Mouse (Mus musculus): ENCODE measurements around the gene Stx8. TPM values are rescaled to one million over a fixed set of nuclear protein-coding genes. Genes with fewer than 3 reads are reported as not detected.

Stx8 gene
- polyA plus RNA-seq, 1 experiment: 13.0 TPM

DNA sequence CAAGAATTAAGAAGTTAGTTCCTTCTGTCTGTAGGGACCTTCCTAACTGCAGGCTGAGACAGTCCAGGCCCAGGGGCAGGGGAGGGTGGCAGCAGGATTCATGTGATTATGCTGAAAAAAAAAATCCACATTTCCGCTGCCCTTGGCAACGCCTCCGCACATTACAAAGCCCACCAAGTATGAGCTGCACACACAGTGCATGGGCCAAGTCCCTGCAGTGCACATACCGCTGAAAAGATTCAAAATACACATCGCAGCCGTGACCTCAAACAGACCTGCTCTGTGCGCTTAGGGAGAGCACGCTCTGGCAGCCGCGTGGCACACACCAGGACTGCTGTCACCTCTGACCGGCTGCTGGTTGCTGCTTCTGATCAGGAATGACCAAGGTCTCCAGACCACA, 250.0 kb downstream of the Stx8 start:
- H3K27ac ChIP-seq (ENCODE audit: control insufficient read depth, insufficient read depth, low read depth, low read length, poor library complexity): no peak overlapping the region
- H3K4me1 ChIP-seq (ENCODE audit: control insufficient read depth, insufficient read depth, low read length): no peaks in the 10 kb centered on the region
- no peak overlapping the region for H3K4me3 ChIP-seq (replicated peaks; ENCODE audit: control insufficient read depth, low read depth, low read length)
- TF ChIP-seq POLR2A (IDR thresholded peaks at IDR 0.05; ENCODE audit: borderline replicate concordance, control insufficient read depth, low read depth, low read length) (no peak), CTCF (IDR thresholded peaks at IDR 0.05; ENCODE audit: control insufficient read depth, insufficient read depth, low read length) (no peak)
- whole genome bisulfite sequencing: 83% methylated on average over 11 of the region's 11 CpGs

DNA sequence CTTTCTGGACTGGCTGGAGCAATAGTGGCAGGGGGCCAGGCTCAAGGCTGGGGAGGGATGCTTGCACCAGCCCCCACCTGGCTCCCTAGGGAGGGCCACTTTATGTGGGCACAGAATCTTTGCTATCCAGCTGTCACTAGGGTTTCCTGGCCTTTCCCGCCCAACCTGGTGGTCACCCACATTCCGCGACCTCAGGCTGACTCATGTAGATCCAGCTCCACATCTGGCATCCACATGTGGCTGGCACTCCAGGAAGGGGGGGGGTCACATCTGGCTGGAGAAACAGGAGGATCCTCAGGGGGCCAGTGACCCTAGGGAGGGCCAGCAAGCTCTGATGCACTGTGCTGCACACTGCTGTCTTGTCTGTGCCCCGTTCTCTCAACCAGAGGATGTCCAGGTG, 254.7 kb downstream of the Stx8 start:
- H3K4me1 ChIP-seq (ENCODE audit: control insufficient read depth, insufficient read depth, low read length): no peaks in the 10 kb centered on the region
- no peak overlapping the region for H3K4me3 ChIP-seq (replicated peaks; ENCODE audit: control insufficient read depth, low read depth, low read length)
- no peak overlapping the region for H3K27ac ChIP-seq (ENCODE audit: control insufficient read depth, insufficient read depth, low read depth, low read length, poor library complexity)
- TF ChIP-seq CTCF (IDR thresholded peaks at IDR 0.05; ENCODE audit: control insufficient read depth, insufficient read depth, low read length) (no peak), POLR2A (IDR thresholded peaks at IDR 0.05; ENCODE audit: borderline replicate concordance, control insufficient read depth, low read depth, low read length) (no peak)
- 74% methylated on average over 4 of the region's 4 CpGs for WGBS

- TF ChIP-seq CTCF (IDR thresholded peaks at IDR 0.05; ENCODE audit: control insufficient read depth, insufficient read depth, low read length): no peak
- TF ChIP-seq POLR2A (IDR thresholded peaks at IDR 0.05; ENCODE audit: borderline replicate concordance, control insufficient read depth, low read depth, low read length): no peak
- H3K4me1 ChIP-seq (ENCODE audit: control insufficient read depth, insufficient read depth, low read length): no peaks in the 10 kb centered on the region
- no peak overlapping the region for H3K4me3 ChIP-seq (replicated peaks; ENCODE audit: control insufficient read depth, low read depth, low read length)
- H3K27ac ChIP-seq (ENCODE audit: control insufficient read depth, insufficient read depth, low read depth, low read length, poor library complexity): no peak overlapping the region
- 73% methylated on average over 7 of the region's 7 CpGs for WGBS
Observed at GRCm38 (mm10) chr11:68222209-68222608, 256.2 kb downstream of the Stx8 start.

GRCm38 (mm10) chr11:68223143-68223542, 257.1 kb downstream of the Stx8 start:
- TF ChIP-seq POLR2A (IDR thresholded peaks at IDR 0.05; ENCODE audit: borderline replicate concordance, control insufficient read depth, low read depth, low read length) (no peak), CTCF (IDR thresholded peaks at IDR 0.05; ENCODE audit: control insufficient read depth, insufficient read depth, low read length) (no peak)
- no peaks in the 10 kb centered on the region for H3K4me1 ChIP-seq (ENCODE audit: control insufficient read depth, insufficient read depth, low read length)
- 80% methylated on average over 13 of the region's 13 CpGs for WGBS
- H3K27ac ChIP-seq (ENCODE audit: control insufficient read depth, insufficient read depth, low read depth, low read length, poor library complexity): no peak overlapping the region
- no peak overlapping the region for H3K4me3 ChIP-seq (replicated peaks; ENCODE audit: control insufficient read depth, low read depth, low read length)

DNA sequence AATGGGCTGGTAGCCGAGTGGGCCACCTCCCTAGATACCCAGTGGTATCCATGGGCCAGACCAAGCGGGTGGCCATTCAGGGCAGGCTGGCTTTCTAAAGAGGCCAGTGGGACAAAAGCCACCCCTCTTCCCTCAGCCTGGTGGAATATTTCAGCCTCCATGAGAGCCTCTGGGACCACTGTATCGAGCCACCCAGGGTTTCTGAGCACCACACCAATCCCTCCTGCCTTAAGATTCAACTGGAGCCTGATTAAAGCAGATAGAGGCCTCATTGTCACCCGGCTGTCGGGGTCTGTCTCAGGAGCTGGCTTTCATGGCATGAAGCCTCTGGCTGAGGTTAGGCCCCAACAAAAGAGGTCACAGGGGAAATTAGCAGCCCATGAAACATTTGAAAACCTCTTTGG, 260.7 kb downstream of the Stx8 start:
- no peak overlapping the region for H3K4me3 ChIP-seq (replicated peaks; ENCODE audit: control insufficient read depth, low read depth, low read length)
- H3K4me1 ChIP-seq (ENCODE audit: control insufficient read depth, insufficient read depth, low read length): no peaks in the 10 kb centered on the region
- WGBS: 87% methylated on average over 5 of the region's 5 CpGs
- TF ChIP-seq POLR2A (IDR thresholded peaks at IDR 0.05; ENCODE audit: borderline replicate concordance, control insufficient read depth, low read depth, low read length) (no peak), CTCF (IDR thresholded peaks at IDR 0.05; ENCODE audit: control insufficient read depth, insufficient read depth, low read length) (no peak)
- H3K27ac ChIP-seq (ENCODE audit: control insufficient read depth, insufficient read depth, low read depth, low read length, poor library complexity): no peak overlapping the region

- H3K27ac ChIP-seq (ENCODE audit: control insufficient read depth, insufficient read depth, low read depth, low read length, poor library complexity): no peak overlapping the region
- WGBS: 86% methylated on average over 6 of the region's 6 CpGs
- no peaks in the 10 kb centered on the region for H3K4me1 ChIP-seq (ENCODE audit: control insufficient read depth, insufficient read depth, low read length)
- H3K4me3 ChIP-seq (replicated peaks; ENCODE audit: control insufficient read depth, low read depth, low read length): no peak overlapping the region
- TF ChIP-seq POLR2A (IDR thresholded peaks at IDR 0.05; ENCODE audit: borderline replicate concordance, control insufficient read depth, low read depth, low read length) (no peak), CTCF (IDR thresholded peaks at IDR 0.05; ENCODE audit: control insufficient read depth, insufficient read depth, low read length) (no peak)
Observed at GRCm38 (mm10) chr11:68227837-68228236, 261.8 kb downstream of the Stx8 start.

DNA sequence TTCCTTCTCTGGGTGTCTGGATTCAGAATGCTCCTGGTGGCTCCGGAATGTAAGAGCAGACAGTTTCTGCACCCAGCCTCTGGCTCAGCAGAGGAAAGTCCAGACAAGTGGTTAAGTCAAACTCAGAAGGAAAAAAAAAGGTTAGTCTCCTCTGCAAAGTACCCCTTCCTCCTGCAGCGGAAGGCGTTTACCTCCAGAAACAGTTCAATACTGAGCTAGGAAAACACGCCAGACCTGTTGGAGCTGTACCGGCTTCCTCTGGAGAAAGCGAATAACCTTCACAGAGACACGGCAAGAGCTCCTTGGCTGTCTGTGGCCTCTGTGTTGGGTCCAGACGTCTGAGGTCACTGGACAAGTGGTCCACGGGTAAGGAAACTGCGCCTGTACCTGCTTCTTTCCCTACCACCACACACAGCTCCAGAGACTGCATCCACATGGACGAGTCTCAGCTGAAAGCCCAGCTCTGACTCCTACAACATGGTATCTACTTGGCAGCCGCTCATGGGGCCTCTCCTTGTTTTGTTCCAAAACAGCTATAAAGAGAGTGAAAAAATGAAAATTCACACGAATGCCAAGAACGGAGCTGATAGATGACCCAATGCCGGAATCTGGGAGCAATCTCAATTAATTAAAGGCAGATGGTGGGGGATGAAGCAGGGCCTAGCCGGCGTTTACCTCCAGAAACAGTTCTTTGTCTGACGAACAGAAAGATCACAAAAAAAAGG, 263.1 kb downstream of the Stx8 start:
- 82% methylated on average over 18 of the region's 18 CpGs for WGBS
- H3K4me1 ChIP-seq (ENCODE audit: control insufficient read depth, insufficient read depth, low read length): no peaks in the 10 kb centered on the region
- TF ChIP-seq POLR2A (IDR thresholded peaks at IDR 0.05; ENCODE audit: borderline replicate concordance, control insufficient read depth, low read depth, low read length): no peak
- no peak for TF ChIP-seq CTCF (IDR thresholded peaks at IDR 0.05; ENCODE audit: control insufficient read depth, insufficient read depth, low read length)
- no peak overlapping the region for H3K4me3 ChIP-seq (replicated peaks; ENCODE audit: control insufficient read depth, low read depth, low read length)
- no peak overlapping the region for H3K27ac ChIP-seq (ENCODE audit: control insufficient read depth, insufficient read depth, low read depth, low read length, poor library complexity)

- no peaks in the 10 kb centered on the region for H3K4me1 ChIP-seq (ENCODE audit: control insufficient read depth, insufficient read depth, low read length)
- no peak overlapping the region for H3K27ac ChIP-seq (ENCODE audit: control insufficient read depth, insufficient read depth, low read depth, low read length, poor library complexity)
- 91% methylated on average over 5 of the region's 5 CpGs for WGBS
- H3K4me3 ChIP-seq (replicated peaks; ENCODE audit: control insufficient read depth, low read depth, low read length): no peak overlapping the region
- TF ChIP-seq CTCF (IDR thresholded peaks at IDR 0.05; ENCODE audit: control insufficient read depth, insufficient read depth, low read length) (no peak), POLR2A (IDR thresholded peaks at IDR 0.05; ENCODE audit: borderline replicate concordance, control insufficient read depth, low read depth, low read length) (no peak)
Observed at GRCm38 (mm10) chr11:68231558-68231957, 265.6 kb downstream of the Stx8 start.

Data from bone marrow, adult 2 months (tissue).